Mouse (Mus musculus) splenic B cell, adult 2 months (primary cell): ENCODE measurements around the gene Tunar.

Experiments used
- DNase-seq: peaks from one replicate; pipeline ENCODE4 v3.0.0-alpha.2; 2011; ENCODE audit warnings: low read depth, low spot score
- H3K27me3 ChIP-seq: 2 replicates; pipeline ENCODE4 v1.6.1; 2012; ENCODE audit warnings: mild to moderate bottlenecking, low read length, moderate library complexity, mixed read lengths; ENCODE audit not compliant: control insufficient read depth, poor library complexity, insufficient read depth, severe bottlenecking
- H3K36me3 ChIP-seq: 2 replicates; pipeline ENCODE4 v1.6.1; 2012; ENCODE audit warnings: mild to moderate bottlenecking, low read length, moderate library complexity, mixed read lengths; ENCODE audit not compliant: control insufficient read depth, poor library complexity, insufficient read depth, severe bottlenecking

Tunar gene

GRCm38 (mm10) chr12:105354772-105355171 is 21.1 kb downstream of the Tunar start:
- H3K36me3 ChIP-seq, result no peaks in the 10 kb centered on the region
- DNase-seq, result no peak

GRCm38 (mm10) chr12:105356781-105357180 is 23.1 kb downstream of the Tunar start:
- Histone ChIP-seq H3K36me3 (no peaks in the 10 kb centered on the region), H3K27me3 (no peaks in the 10 kb centered on the region)
- DNase-seq, result no peak

More at GRCm38 (mm10) chr12:105354772-105355171, 21.1 kb downstream of the Tunar start:
- no peaks in the 10 kb centered on the region for H3K27me3 ChIP-seq

GRCm38 (mm10) chr12:105363648-105364047 is 30.0 kb downstream of the Tunar start:
- no peak for DNase-seq
- Histone ChIP-seq H3K36me3 (no peaks in the 10 kb centered on the region), H3K27me3 (no peaks in the 10 kb centered on the region)

GRCm38 (mm10) chr12:105374564-105374963 is 40.9 kb downstream of the Tunar start:
- Histone ChIP-seq H3K27me3 (no peaks in the 10 kb centered on the region), H3K36me3 (no peaks in the 10 kb centered on the region)
- DNase-seq, result no peak

GRCm38 (mm10) chr12:105376976-105377375 is 43.3 kb downstream of the Tunar start:
- no peak for DNase-seq
- H3K27me3 ChIP-seq, result no peaks in the 10 kb centered on the region
- no peaks in the 10 kb centered on the region for H3K36me3 ChIP-seq

- Histone ChIP-seq H3K27me3 (no peaks in the 10 kb centered on the region; the same call in 1 of the 2 replicates), H3K36me3 (no peaks in the 10 kb centered on the region)
- DNase-seq, result no peak
Observed at GRCm38 (mm10) chr12:105382733-105383132, 49.1 kb downstream of the Tunar start.

GRCm38 (mm10) chr12:105394671-105395070 is 61.0 kb downstream of the Tunar start:
- no peaks in the 10 kb centered on the region for H3K27me3 ChIP-seq
- no peak for DNase-seq

GRCm38 (mm10) chr12:105398172-105398571 is 64.5 kb downstream of the Tunar start:
- H3K27me3 ChIP-seq, result no peaks in the 10 kb centered on the region
- H3K36me3 ChIP-seq, result no peaks in the 10 kb centered on the region
- DNase-seq, result no peak

More at GRCm38 (mm10) chr12:105394671-105395070, 61.0 kb downstream of the Tunar start:
- no peaks in the 10 kb centered on the region for H3K36me3 ChIP-seq

GRCm38 (mm10) chr12:105403742-105404141 is 70.1 kb downstream of the Tunar start:
- no peak for DNase-seq
- Histone ChIP-seq H3K27me3 (no peaks in the 10 kb centered on the region), H3K36me3 (no peaks in the 10 kb centered on the region)

- no peaks in the 10 kb centered on the region for H3K27me3 ChIP-seq
- H3K36me3 ChIP-seq, result no peaks in the 10 kb centered on the region
- no peak for DNase-seq
Observed at GRCm38 (mm10) chr12:105406008-105406407, 72.3 kb downstream of the Tunar start.

- Histone ChIP-seq H3K27me3 (no peaks in the 10 kb centered on the region), H3K36me3 (no peaks in the 10 kb centered on the region)
- no peak for DNase-seq
Observed at GRCm38 (mm10) chr12:105413909-105414308, 80.2 kb downstream of the Tunar start.

GRCm38 (mm10) chr12:105420476-105420875 is 86.8 kb downstream of the Tunar start:
- DNase-seq, result no peak
- Histone ChIP-seq H3K27me3 (no peaks in the 10 kb centered on the region), H3K36me3 (no peaks in the 10 kb centered on the region)

- Histone ChIP-seq H3K36me3 (no peaks in the 10 kb centered on the region), H3K27me3 (no peaks in the 10 kb centered on the region)
- no peak for DNase-seq
Observed at GRCm38 (mm10) chr12:105426541-105426940, 92.9 kb downstream of the Tunar start.

GRCm38 (mm10) chr12:105427039-105427757 is 93.5 kb downstream of the Tunar start:
- DNase-seq, result peak; percentile 7
- no peaks in the 10 kb centered on the region for H3K27me3 ChIP-seq
- H3K36me3 ChIP-seq, result no peaks in the 10 kb centered on the region

GRCm38 (mm10) chr12:105431872-105432271 is 98.2 kb downstream of the Tunar start:
- H3K36me3 ChIP-seq, result no peaks in the 10 kb centered on the region
- no peaks in the 10 kb centered on the region for H3K27me3 ChIP-seq
- DNase-seq, result no peak

- no peaks in the 10 kb centered on the region for H3K27me3 ChIP-seq
- no peaks in the 10 kb centered on the region for H3K36me3 ChIP-seq
- DNase-seq, result no peak
Observed at GRCm38 (mm10) chr12:105432807-105433206, 99.1 kb downstream of the Tunar start.
